Mouse (Mus musculus): ENCODE results near the gene Gm5737. TPM values are rescaled to one million over a fixed set of nuclear protein-coding genes. Genes with fewer than 3 reads are reported as not detected.

The Gm5737 gene
- polyA plus RNA-seq, 1 experiment from 2014 or later, result not detected

DNA sequence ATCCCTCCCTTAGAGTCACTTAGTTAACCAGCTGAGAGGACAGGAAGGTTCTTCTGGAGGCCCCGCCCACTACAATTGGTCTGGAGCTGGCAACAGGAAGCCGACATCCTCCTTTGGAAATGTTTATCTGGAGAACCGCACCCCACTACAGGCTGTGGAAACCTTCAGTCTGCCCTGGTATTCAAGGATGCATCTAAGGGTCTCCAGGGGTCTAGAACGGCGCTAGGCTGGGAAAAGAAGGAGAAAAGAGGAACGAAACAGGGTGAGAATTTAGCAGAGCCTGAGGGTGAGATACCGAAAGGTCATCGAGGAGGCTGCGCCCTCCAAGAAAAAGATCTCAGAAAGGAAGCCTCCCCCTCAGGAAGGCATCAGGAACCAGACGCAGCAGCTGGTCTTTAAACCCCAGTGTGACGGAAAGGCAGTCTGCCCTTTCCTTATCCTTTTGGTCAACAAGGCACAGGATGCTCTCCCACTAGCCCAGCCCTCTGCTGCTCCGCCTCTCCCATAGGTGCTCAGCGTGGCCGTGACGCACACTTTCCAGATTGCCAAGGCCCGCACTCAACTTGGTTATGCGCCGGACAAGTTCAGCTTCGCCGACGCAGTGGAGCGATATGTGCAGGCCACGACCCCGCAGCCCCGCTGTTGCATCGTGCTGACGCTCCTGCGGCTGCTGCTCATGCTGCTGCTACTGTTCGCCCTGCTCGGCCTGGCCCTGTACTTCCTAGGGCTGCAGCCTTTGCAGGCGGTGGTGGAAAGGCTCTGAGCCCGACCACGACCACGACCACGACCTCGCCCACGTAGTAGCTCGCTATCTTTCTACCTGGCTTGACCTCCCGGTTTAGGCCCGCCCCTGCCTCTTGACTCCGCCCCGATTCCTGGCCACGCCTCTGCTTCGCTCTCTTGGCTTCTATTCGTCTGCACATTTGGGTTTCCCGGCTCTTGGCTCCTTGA is 18.5 kb downstream of the Gm5737 start:
- Histone ChIP-seq H3K4me1 (peaks cover 11% of the 10 kb centered on the region; the same call in 1 of the 2 replicates), H3K27ac (no peak overlapping the region), H3K36me3 (no peaks in the 10 kb centered on the region), H3K9ac (peak overlapping the region; percentile 62), H3K4me2 (replicated peaks) (peak overlapping the region; percentile 93), H3K27me3 (peaks cover 27% of the 10 kb centered on the region), H3K4me3 (peak overlapping the region; percentile 58), H3K9me3 (no peaks in the 10 kb centered on the region)
- WGBS, result under 1% methylated on average over 46 of the region's 46 CpGs
- peak; percentile 17 for ATAC-seq (ENCODE audit: low FRiP score, low read depth)

DNA sequence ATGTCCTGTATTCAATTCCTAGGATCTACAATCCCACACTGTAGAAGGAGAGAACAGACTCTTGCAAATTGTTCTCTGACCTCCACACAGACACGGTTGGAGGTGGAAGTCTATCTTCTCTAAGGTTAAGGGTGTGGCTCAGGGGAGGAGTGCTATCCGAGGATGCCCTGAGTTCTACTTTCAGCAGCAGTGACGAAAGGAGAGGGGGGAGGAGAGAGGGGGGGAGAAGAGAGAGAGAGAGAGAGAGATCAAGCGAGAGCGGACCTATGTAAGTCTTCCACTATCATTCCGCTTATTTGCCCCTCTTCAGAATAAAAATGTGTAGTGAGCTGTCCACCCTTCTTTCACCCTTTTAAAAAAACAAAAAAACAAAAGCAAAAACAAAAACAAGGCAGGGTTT is 22.3 kb downstream of the Gm5737 start:
- Histone ChIP-seq H3K4me2 (replicated peaks) (peak overlapping the region; percentile 58), H3K9ac (no peak overlapping the region), H3K36me3 (no peaks in the 10 kb centered on the region), H3K9me3 (no peaks in the 10 kb centered on the region), H3K27me3 (peaks cover 20% of the 10 kb centered on the region), H3K4me3 (peak overlapping the region; percentile 65), H3K27ac (peak overlapping the region; percentile 4; the same call in 1 of the 2 replicates), H3K4me1 (peaks cover 16% of the 10 kb centered on the region; the same call in 1 of the 2 replicates)
- 53% methylated on average over 6 of the region's 6 CpGs for WGBS
- no peak for ATAC-seq (ENCODE audit: low FRiP score, low read depth)

DNA sequence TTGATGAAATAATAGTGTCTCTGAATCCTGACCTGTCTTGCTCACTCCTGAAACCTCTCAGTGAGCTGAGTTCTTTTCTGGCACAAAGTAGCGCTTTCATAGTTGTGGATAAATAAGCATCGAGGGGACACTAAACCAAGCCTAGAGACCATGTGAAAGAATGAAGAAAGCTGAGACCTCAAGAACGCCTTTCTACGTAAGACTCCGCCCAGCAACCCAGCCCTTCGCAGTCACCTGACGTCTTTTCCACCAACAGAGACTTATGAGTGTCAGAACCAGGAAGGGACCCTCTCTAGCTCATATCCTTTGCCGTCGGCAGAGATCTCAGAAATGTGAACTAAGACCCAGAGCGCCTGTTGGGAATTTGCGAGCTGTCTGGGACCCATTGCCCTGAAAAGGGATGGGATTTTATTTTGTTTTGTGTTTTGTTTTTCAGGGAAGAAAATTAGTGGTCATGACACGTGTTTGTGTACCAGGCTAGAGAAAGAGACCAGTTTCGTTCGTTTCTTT is 22.8 kb downstream of the Gm5737 start:
- peak; percentile 82 for ATAC-seq (ENCODE audit: low FRiP score, low read depth)
- Histone ChIP-seq H3K27me3 (peaks cover 15% of the 10 kb centered on the region), H3K9me3 (no peaks in the 10 kb centered on the region), H3K27ac (no peak overlapping the region), H3K9ac (no peak overlapping the region), H3K4me2 (replicated peaks) (peak overlapping the region; percentile 58), H3K4me3 (peak overlapping the region; percentile 65), H3K4me1 (peaks cover 16% of the 10 kb centered on the region; the same call in 1 of the 2 replicates), H3K36me3 (no peaks in the 10 kb centered on the region)
- 15% methylated on average over 14 of the region's 14 CpGs for WGBS

DNA sequence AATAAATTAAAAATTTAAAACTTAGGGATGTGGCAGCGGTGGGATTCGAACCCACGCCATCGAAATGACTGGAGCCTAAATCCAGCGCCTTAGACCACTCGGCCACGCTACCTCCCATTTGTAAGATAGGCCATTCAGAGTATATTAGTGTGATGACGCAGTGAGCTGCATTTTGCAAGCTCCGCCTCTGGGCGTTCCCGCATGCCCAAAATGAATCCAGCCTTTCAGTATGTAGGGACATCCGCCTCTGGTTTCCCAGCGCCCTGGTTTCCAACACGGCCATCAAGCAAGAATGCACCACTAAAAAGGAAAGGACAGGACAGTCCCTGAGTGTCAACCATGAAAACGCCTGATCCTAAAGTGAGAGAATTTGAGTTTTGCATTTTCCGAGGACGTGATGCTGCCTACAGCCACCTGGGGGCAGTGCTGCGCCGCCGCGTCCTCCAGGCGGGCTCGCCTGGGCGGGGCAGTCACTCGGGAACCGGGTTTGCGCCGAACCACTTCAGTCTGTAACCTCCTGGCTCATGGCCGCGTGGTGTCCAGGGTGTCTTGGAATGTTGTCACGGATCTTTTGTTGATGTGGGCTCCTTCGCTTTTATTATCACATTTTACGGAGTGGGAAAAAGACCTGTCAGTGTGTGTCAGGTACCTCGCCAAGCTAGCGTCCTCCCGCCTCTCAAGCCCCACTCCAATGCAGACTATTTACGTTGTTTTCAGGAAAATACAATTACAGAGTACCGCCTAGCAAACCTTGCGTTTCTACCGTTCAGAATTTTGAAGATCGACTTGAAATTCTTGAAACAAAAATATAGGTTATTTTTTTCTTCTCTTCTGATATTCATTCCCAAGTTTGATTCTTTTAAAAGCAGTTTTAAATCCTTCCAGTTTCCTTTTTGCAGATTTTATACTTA is 23.5 kb downstream of the Gm5737 start:
- Histone ChIP-seq H3K27ac (peak overlapping the region; percentile 61; the same call in 1 of the 2 replicates), H3K27me3 (peaks cover 7% of the 10 kb centered on the region; the same call in 1 of the 2 replicates), H3K9ac (peak overlapping the region; percentile 63), H3K4me2 (replicated peaks) (peak overlapping the region; percentile 58), H3K36me3 (no peaks in the 10 kb centered on the region), H3K4me1 (peaks cover 10% of the 10 kb centered on the region; the same call in 1 of the 2 replicates), H3K4me3 (peak overlapping the region; percentile 65), H3K9me3 (no peaks in the 10 kb centered on the region)
- ATAC-seq (ENCODE audit: low FRiP score, low read depth), result peak; percentile 90
- WGBS, result 1% methylated on average over 41 of the region's 41 CpGs

DNA sequence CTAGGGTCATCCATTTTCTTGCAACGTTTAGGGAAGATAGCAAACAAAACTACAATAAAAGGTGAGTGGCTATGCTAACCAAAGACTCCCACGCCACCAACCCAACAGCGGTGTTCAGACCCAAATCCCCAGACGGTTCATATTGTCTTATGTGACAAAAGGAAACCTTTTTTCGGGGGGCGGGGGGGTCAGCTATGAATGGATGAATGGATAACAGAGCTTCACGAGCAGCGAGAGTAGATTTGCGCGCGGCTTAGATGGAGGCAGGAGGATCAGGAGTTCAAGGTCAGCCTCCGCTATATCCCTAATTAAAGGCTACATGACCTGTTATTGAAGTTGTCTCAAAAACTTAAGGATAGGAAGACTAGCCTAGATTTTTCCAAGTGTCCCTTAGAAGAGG is 24.2 kb downstream of the Gm5737 start:
- Histone ChIP-seq H3K4me1 (peaks cover 10% of the 10 kb centered on the region; the same call in 1 of the 2 replicates), H3K9ac (no peak overlapping the region), H3K27ac (no peak overlapping the region), H3K27me3 (0 out of 2 replicates have a peak, but pooled peaks cover 5% of the 10 kb centered on the region), H3K36me3 (no peaks in the 10 kb centered on the region), H3K4me3 (peak overlapping the region; percentile 65), H3K9me3 (no peaks in the 10 kb centered on the region), H3K4me2 (replicated peaks) (peak overlapping the region; percentile 58)
- no peak for ATAC-seq (ENCODE audit: low FRiP score, low read depth)
- WGBS, result 8% methylated on average over 12 of the region's 12 CpGs

DNA sequence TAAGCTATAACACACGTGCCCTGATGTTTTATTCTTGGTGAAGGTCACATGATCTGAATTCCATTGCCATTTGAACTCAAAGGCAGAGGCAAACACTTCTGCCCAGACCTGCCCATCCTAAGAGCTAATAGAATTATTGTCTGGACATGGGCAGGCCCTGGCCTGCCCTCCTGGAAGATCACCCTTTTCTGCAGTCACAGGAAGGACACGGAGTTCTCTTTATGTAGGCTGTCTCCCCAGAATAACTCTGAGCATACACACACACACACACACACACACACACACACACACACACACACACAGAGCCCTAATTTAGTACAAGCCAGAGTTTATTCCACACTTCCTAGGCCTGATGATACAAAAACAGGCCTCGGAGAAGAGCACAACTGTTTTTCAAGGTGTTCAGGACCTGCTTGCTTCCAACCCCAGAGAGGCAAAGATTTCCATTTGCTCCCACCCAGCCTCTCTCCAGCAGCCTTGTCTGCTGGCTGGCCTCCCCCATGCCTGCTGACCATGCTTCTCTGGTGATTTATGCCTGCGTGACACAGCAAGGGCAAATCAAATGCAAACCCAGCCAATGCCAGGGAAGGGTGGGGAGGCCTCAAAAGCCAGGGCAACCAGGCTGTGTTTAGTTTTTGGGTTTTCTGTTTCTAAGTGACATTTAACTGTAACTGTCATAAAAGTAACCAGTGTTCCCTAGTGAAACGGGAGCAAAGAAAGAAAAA is 26.4 kb downstream of the Gm5737 start:
- Histone ChIP-seq H3K4me1 (peaks cover 10% of the 10 kb centered on the region; the same call in 1 of the 2 replicates), H3K27me3 (no peaks in the 10 kb centered on the region), H3K9me3 (no peaks in the 10 kb centered on the region), H3K27ac (no peak overlapping the region), H3K4me3 (no peak overlapping the region), H3K36me3 (no peaks in the 10 kb centered on the region), H3K4me2 (replicated peaks) (no peak overlapping the region), H3K9ac (peak overlapping the region; percentile 35; the same call in 1 of the 2 replicates)
- ATAC-seq (ENCODE audit: low FRiP score, low read depth), result no peak
- 57% methylated on average over 5 of the region's 5 CpGs for WGBS

DNA sequence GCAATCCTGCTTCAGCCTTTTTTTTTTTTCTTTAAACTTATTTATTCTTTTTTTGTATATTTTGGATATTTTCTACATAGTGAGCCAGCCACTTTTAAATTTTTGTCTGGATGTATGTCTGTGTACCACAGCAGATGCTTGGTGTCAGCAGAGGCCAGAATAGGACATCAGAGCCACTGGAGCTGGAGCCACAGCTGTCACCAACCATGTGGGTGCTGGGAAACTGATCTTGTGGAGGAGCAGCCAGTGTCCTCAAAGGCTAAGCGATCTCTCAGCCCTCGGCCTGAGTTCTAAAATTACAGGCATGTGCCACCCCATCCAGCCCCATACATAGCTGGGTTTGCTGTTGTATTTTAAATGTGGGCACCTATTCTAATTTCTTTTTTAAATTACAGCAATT is 27.6 kb downstream of the Gm5737 start:
- ATAC-seq (ENCODE audit: low FRiP score, low read depth), result no peak
- H3K9ac ChIP-seq, result no peak overlapping the region
- peaks cover 2% of the 10 kb centered on the region; the same call in 1 of the 2 replicates for H3K27me3 ChIP-seq
- H3K4me2 ChIP-seq (replicated peaks), result no peak overlapping the region
- H3K4me3 ChIP-seq, result no peak overlapping the region
- H3K36me3 ChIP-seq, result no peaks in the 10 kb centered on the region
- 79% methylated on average over 2 of the region's 2 CpGs for WGBS
- no peak overlapping the region for H3K27ac ChIP-seq
- no peaks in the 10 kb centered on the region for H3K9me3 ChIP-seq
- peaks cover 15% of the 10 kb centered on the region for H3K4me1 ChIP-seq

DNA sequence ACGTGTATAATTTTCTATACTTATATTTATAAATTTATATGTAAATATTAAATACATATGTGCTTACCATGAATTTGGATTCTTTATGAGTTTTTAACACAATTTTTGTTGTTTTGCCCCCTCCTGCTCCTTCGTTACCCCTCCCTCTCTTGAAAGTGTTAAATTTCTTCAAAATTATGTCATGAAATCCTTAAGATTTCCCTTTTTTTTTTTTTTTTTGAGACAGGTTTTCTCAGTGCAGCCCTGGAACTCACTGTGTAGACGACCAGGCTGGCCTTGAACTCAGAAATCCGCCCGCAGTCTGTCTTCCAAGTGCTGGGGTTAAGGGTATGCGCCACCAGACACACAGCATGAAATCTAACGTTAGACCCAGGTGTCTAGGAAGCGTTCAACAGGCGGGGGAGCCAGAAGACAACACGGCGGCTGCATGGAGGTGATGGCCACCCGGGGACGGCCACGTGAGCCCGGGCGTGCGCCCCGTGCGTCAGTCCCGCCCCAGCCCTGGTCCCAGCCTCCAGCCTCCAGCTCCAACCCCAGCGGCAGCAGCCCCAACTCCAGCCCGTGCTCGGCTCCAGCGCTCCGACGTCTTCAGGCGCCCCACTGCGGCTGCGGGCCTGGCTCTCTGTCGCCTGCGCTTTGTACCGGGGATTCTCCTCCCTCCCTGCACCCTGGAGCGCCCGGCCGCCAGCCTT is 30.3 kb downstream of the Gm5737 start, which contains the start of gene Eef2k:
Gene Eef2k, plus strand, starts transcription at position 487 of the 692 bp plus-strand sequence.
- ATAC-seq (ENCODE audit: low FRiP score, low read depth), result peak; percentile 96
- peaks cover 14% of the 10 kb centered on the region; the same call in 1 of the 2 replicates for H3K36me3 ChIP-seq
- peaks cover 15% of the 10 kb centered on the region for H3K4me1 ChIP-seq
- 4% methylated on average over 35 of the region's 35 CpGs for WGBS
- peak within 1 kb of the TSS; percentile 84 for H3K4me3 ChIP-seq
- H3K27me3 ChIP-seq, result peaks cover 8% of the 10 kb centered on the region
- peak within 1 kb of the TSS; percentile 88 for H3K9ac ChIP-seq
- H3K4me2 ChIP-seq (replicated peaks), result peak within 1 kb of the TSS; percentile 79
- H3K9me3 ChIP-seq, result no peaks in the 10 kb centered on the region
- H3K27ac ChIP-seq, result peak within 1 kb of the TSS; percentile 97

DNA sequence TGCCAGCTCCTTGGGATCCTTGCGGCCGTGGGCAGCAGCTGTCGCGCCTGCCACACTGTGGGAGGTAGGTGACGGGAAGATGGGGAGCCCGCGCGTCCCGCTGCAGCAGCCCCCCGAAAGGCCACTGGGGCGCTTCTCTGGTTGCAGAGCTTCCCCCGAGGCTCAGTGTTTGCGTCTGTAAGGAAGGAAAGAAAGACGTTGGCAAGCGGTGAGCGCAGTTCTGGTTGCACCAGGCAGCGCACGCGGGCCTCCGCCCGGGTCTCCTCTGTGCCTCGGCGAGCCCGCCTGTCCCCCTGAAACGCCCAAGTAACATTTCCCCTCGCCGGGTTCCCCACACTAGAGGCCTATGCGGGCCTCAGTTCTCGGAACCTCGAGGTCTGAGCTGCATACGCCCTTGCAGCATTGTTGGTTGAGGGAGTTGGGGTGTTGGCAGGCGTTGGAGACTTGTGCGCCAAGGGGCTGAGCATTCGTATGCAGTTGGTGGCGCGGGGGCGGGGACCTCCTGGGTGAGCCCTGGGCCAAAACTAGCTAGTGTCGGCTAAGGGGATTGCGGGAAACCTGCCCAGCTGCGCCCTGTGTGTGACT is 31.0 kb downstream of the Gm5737 start:
- H3K4me3 ChIP-seq, result peak overlapping the region; percentile 84
- peaks cover 8% of the 10 kb centered on the region for H3K27me3 ChIP-seq
- under 1% methylated on average over 40 of the region's 40 CpGs for WGBS

DNA sequence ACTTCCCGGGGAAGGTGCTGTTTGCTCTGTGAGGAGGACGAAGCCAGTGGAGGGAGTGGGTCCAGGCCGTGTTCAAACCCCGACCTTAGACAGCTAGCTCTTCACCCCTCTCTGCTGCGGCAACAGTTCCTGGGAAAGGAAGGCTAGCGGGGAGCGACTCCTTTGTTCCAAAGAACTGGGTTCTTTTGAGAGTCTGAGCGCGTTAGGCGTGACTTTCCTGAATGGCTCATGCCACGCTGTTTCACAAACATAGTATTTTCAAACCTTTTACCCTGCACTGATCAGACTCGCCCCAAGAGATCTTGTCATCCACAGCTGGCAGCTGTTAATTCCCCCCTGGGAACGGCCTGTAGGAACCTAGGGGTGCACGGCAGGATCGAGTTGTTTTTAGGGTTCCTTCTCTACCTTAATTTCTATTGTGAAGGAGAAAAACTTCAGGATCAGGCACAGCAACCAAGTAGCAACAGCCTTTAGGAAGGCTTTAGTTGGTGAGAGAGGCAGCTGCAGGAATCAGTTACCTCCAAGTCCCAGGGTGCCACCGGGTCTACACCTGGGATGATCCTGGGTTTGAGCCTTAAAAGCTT is 31.8 kb downstream of the Gm5737 start:
- Histone ChIP-seq H3K36me3 (peaks cover 17% of the 10 kb centered on the region; the same call in 1 of the 2 replicates), H3K4me2 (replicated peaks) (peak overlapping the region; percentile 79), H3K4me3 (peak overlapping the region; percentile 84), H3K27ac (peak overlapping the region; percentile 97), H3K9ac (peak overlapping the region; percentile 88), H3K27me3 (peaks cover 8% of the 10 kb centered on the region), H3K9me3 (no peaks in the 10 kb centered on the region), H3K4me1 (peaks cover 15% of the 10 kb centered on the region)
- 2% methylated on average over 16 of the region's 16 CpGs for WGBS
- ATAC-seq (ENCODE audit: low FRiP score, low read depth), result no peak

More for the DNA sequence above, 31.0 kb downstream of the Gm5737 start:
- Histone ChIP-seq H3K36me3 (peaks cover 14% of the 10 kb centered on the region; the same call in 1 of the 2 replicates), H3K4me2 (replicated peaks) (peak overlapping the region; percentile 79), H3K9me3 (no peaks in the 10 kb centered on the region), H3K9ac (peak overlapping the region; percentile 88), H3K27ac (peak overlapping the region; percentile 97), H3K4me1 (peaks cover 15% of the 10 kb centered on the region)
- ATAC-seq (ENCODE audit: low FRiP score, low read depth), result peak; percentile 52

Data from limb, embryonic 13.5 days (tissue).